Mouse (Mus musculus) cortical plate, adult 2 months (tissue): ENCODE data around the gene Rxfp4.

Experiments
- CTCF ChIP-seq: fragments of 200-500 bp; IDR thresholded peaks from 2 replicates; pipeline ENCODE4 v1.5.1; 2011; ENCODE audit warnings: mild to moderate bottlenecking, control low read depth, low read length; ENCODE audit not compliant: insufficient read depth; ENCODE audit errors: extremely low read depth
- POLR2A ChIP-seq: fragments of 200-500 bp; IDR thresholded peaks from 2 replicates; pipeline ENCODE4 v1.6.1; 2011; ENCODE audit warnings: mild to moderate bottlenecking, low read length, control low read depth; ENCODE audit not compliant: insufficient read depth; ENCODE audit errors: extremely low read depth

- TF ChIP-seq POLR2A, result no peak
- TF ChIP-seq CTCF, result no peak
Observed at GRCm38 (mm10) chr3:88651669-88652618, 998 bp downstream of the Rxfp4 start.
